Mouse (Mus musculus): ENCODE measurements at regions not wholly inside any gene's neighbourhood (a gene's known extent, or its start where the extent isn't known, plus 50 kb on each side); places are given as distances from the start of the nearest gene placed in this dataset.

DNA sequence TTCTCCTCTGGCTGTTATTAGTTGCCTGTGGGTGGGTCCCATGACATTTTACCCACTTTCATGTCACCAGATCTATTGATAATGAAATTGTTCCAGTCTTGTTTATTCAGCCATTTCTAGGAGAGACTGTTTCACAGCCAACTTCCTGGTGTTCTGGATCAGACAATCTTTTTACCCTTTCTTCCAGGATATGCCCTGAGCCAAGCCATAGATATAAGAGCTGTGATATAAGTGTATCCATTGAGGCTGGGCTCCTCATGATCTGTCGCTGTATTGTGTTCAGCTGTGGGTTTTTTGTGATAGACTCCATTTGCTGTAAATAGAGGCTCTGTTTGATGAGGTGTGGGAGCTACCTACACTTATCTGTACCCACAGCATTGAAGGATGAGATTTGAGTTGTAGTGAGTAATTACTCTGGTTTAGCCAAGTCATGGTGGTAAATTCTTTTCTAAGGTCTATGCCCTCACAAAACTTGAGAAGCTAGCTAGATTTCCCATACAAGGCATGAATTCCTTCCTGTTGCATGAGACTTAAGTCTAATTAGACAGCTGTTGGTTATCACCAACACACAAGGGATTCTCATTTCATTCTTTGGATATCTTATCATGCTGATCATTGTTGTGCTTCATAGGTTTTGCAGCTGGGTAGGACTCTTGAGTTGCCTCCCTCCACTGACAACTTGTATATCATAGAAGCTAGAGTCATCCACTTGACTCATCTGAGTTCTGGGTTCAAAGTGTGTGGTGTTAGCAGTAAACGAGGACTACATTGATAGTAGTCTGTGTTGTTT lies 203.9 kb upstream of the Ptger4 start:
- DNase-seq (ENCODE audit: low spot score), result no peak
- H3K27ac ChIP-seq (ENCODE audit: low read depth, low read length), result no peak overlapping the region
- no peak overlapping the region for H3K4me2 ChIP-seq (ENCODE audit: low read length)
- H3K9me3 ChIP-seq (replicated peaks; ENCODE audit: control insufficient read depth, low read length), result no peaks in the 10 kb centered on the region
- ATAC-seq, result no peak
- WGBS, result 91% methylated on average over 2 of the region's 2 CpGs
- H3K27me3 ChIP-seq (replicated peaks; ENCODE audit: control insufficient read depth, insufficient read depth, low read length), result no peaks in the 10 kb centered on the region
- H3K36me3 ChIP-seq (ENCODE audit: control insufficient read depth, insufficient read depth, low read length), result no peaks in the 10 kb centered on the region
- no peaks in the 10 kb centered on the region for H3K4me1 ChIP-seq (ENCODE audit: control insufficient read depth, insufficient read depth, low read length)
- no peak overlapping the region for H3K9ac ChIP-seq (ENCODE audit: low read length)
- H3K4me3 ChIP-seq (ENCODE audit: low read depth, low read length), result no peak overlapping the region

DNA sequence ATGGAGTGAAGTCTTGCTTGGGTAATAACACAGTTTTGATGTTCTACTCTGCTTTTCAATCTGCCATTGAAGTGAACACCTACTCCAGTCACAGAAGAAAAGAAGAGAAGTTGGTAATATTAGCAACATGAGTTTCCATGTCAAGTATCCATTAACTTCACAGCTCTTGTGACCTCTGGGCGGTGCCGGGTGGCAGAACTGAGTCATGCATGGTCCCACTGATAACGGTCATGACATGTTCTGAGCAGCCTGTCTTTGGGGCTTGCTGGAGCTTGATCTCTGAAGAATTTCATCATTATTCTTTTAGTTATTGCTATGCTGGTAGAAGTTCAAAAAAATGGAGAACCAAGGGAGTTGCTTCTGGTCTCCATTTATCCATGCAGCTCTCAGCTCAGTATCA lies 215.1 kb upstream of the Ptger4 start:
- Histone ChIP-seq H3K9me3 (replicated peaks; ENCODE audit: control insufficient read depth, low read length) (no peaks in the 10 kb centered on the region), H3K4me2 (ENCODE audit: low read length) (no peak overlapping the region), H3K9ac (ENCODE audit: low read length) (no peak overlapping the region), H3K36me3 (ENCODE audit: control insufficient read depth, insufficient read depth, low read length) (no peaks in the 10 kb centered on the region), H3K27me3 (replicated peaks; ENCODE audit: control insufficient read depth, insufficient read depth, low read length) (no peaks in the 10 kb centered on the region), H3K4me3 (ENCODE audit: low read depth, low read length) (no peak overlapping the region), H3K4me1 (ENCODE audit: control insufficient read depth, insufficient read depth, low read length) (no peaks in the 10 kb centered on the region), H3K27ac (ENCODE audit: low read depth, low read length) (no peak overlapping the region)
- DNase-seq (ENCODE audit: low spot score) (no peak), ATAC-seq (no peak)
- 97% methylated on average over 3 of the region's 3 CpGs for WGBS

DNA sequence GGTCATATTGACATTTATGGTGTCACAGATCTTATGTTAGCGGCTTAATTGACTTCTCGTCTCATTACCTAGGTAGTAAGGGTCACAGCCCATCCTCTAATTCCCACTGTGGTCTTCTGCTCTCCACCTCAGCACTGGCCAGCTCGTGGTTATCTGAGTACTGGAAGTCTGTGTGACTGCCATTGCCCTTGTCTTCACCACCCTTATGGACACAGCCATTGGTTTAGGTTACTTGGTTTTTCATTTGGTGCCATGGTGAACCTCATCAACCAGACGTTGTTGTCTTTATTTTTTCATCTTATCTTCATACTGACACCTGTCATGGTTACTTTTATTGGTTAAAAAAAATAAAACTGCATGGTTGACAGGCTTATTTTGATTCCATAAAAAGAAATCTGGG lies 215.6 kb upstream of the Ptger4 start:
- no peaks in the 10 kb centered on the region for H3K27me3 ChIP-seq (replicated peaks; ENCODE audit: control insufficient read depth, insufficient read depth, low read length)
- no peak overlapping the region for H3K27ac ChIP-seq (ENCODE audit: low read depth, low read length)
- ATAC-seq (no peak), DNase-seq (ENCODE audit: low spot score) (no peak)
- no peaks in the 10 kb centered on the region for H3K36me3 ChIP-seq (ENCODE audit: control insufficient read depth, insufficient read depth, low read length)
- H3K4me1 ChIP-seq (ENCODE audit: control insufficient read depth, insufficient read depth, low read length), result no peaks in the 10 kb centered on the region
- H3K9ac ChIP-seq (ENCODE audit: low read length), result no peak overlapping the region
- H3K4me2 ChIP-seq (ENCODE audit: low read length), result no peak overlapping the region
- H3K9me3 ChIP-seq (replicated peaks; ENCODE audit: control insufficient read depth, low read length), result no peaks in the 10 kb centered on the region
- 89% methylated on average over 4 of the region's 4 CpGs for WGBS
- H3K4me3 ChIP-seq (ENCODE audit: low read depth, low read length), result no peak overlapping the region

DNA sequence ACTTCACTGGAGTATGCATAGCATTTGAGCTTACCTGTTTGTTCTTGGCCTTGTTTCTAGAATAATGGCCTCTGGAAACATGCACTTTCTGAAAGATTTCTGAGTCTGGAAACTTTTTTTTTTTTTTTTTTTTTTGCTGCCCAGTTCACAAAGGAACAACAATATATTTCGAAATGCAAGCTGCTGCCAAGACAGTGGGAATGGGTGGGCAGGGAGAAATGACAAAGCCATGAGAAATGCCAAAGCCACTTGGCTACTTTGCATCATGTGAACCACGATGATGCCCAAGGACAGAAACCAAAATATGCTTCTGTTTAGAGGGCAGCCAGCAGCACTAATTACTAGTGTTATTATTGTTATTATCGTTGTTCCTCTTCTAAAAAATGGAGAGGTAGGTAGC lies 218.7 kb upstream of the Ptger4 start:
- no peak overlapping the region for H3K4me2 ChIP-seq (ENCODE audit: low read length)
- no peak overlapping the region for H3K27ac ChIP-seq (ENCODE audit: low read depth, low read length)
- WGBS, result 72% methylated on average over 3 of the region's 3 CpGs
- no peaks in the 10 kb centered on the region for H3K4me1 ChIP-seq (ENCODE audit: control insufficient read depth, insufficient read depth, low read length)
- no peaks in the 10 kb centered on the region for H3K36me3 ChIP-seq (ENCODE audit: control insufficient read depth, insufficient read depth, low read length)
- no peak overlapping the region for H3K4me3 ChIP-seq (ENCODE audit: low read depth, low read length)
- no peak for ATAC-seq
- no peaks in the 10 kb centered on the region for H3K27me3 ChIP-seq (replicated peaks; ENCODE audit: control insufficient read depth, insufficient read depth, low read length)
- no peak for DNase-seq (ENCODE audit: low spot score)
- H3K9me3 ChIP-seq (replicated peaks; ENCODE audit: control insufficient read depth, low read length), result no peaks in the 10 kb centered on the region
- H3K9ac ChIP-seq (ENCODE audit: low read length), result no peak overlapping the region

DNA sequence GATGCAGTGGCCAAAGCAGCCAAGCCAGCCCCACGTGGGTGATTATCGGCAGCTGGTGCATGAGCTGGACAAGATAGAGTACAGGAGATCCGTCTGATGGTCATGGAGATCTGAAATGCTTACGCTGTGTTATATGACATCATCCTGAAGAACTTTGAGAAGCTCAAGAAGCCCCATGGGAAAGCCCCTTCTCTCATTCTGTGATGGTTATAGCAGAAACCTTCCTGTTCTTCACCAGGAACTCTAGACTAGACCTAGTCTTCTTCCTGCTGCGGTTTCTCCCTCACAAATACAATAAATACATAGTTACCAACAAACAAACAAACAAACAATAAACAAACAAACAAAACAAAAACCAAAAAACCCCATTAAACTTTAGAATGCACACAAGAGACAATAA lies 220.7 kb upstream of the Ptger4 start:
- 95% methylated on average over 5 of the region's 5 CpGs for whole genome bisulfite sequencing
- Histone ChIP-seq H3K9me3 (replicated peaks; ENCODE audit: control insufficient read depth, low read length) (no peaks in the 10 kb centered on the region), H3K4me1 (ENCODE audit: control insufficient read depth, insufficient read depth, low read length) (no peaks in the 10 kb centered on the region), H3K9ac (ENCODE audit: low read length) (no peak overlapping the region), H3K4me3 (ENCODE audit: low read depth, low read length) (no peak overlapping the region), H3K36me3 (ENCODE audit: control insufficient read depth, insufficient read depth, low read length) (no peaks in the 10 kb centered on the region), H3K27me3 (replicated peaks; ENCODE audit: control insufficient read depth, insufficient read depth, low read length) (no peaks in the 10 kb centered on the region), H3K27ac (ENCODE audit: low read depth, low read length) (no peak overlapping the region), H3K4me2 (ENCODE audit: low read length) (no peak overlapping the region)
- ATAC-seq, result no peak
- no peak for DNase-seq (ENCODE audit: low spot score)

DNA sequence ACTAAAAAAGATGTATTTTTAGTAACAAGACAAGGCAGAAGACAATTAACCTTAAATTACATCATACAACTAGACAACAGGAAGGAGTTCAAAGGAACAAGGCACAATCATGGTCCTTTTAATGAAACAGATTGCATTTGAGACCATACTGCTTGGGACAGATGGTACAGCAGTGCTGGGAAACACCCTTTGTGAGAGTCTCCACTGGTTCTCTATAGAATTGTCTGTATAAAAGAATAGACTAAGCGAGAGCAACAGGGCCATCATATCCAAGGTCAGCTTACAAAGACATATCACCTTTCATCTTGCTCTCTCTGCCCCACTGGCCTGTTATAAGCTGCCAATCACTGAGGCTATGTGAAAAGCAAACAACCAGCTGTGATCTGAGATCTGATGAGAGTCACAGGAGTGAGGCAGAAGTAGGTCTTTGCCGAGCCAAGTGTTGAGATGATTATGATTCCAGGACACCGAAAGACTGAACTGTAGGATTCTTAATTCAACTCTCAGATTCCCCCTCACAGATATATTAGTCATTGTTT lies 224.6 kb upstream of the Ptger4 start:
- no peak overlapping the region for H3K4me3 ChIP-seq (ENCODE audit: low read depth, low read length)
- 69% methylated on average over 3 of the region's 3 CpGs for WGBS
- H3K27me3 ChIP-seq (replicated peaks; ENCODE audit: control insufficient read depth, insufficient read depth, low read length), result no peaks in the 10 kb centered on the region
- H3K36me3 ChIP-seq (ENCODE audit: control insufficient read depth, insufficient read depth, low read length), result no peaks in the 10 kb centered on the region
- no peak overlapping the region for H3K4me2 ChIP-seq (ENCODE audit: low read length)
- no peak overlapping the region for H3K9ac ChIP-seq (ENCODE audit: low read length)
- no peaks in the 10 kb centered on the region for H3K4me1 ChIP-seq (ENCODE audit: control insufficient read depth, insufficient read depth, low read length)
- no peaks in the 10 kb centered on the region for H3K9me3 ChIP-seq (replicated peaks; ENCODE audit: control insufficient read depth, low read length)
- peak; percentile 17 for DNase-seq (ENCODE audit: low spot score)
- H3K27ac ChIP-seq (ENCODE audit: low read depth, low read length), result no peak overlapping the region
- ATAC-seq, result peak; percentile 26; the same call in 1 of the 2 replicates

DNA sequence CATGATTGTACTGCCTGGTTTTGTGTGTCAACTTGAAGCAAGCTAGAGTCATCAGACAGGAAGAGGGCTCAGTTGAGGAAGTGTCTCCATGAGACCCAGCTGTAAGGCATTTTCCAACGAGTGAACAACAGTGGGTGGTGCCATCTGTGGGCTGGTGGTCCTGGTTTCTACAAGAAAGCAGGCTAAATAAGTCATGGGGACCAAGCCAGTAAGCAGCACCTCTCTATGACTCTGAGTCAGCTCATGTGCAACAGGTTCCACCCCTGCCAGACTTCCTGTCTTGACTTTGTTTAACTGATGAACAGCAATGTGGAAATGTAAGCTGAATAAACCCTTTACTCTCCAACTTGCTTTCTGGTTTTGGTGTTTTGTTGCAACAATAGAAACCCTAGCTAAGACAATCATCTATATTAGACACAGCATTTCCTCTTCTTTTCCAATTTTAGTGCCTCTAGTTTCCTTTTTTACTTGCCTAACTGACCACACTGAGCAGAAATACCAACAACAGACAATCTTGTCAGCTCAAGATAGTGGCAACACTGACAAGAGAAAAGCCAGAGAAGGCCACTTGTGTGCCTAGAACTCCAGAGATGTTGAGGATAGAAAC lies 231.5 kb upstream of the Ptger4 start:
- H3K27me3 ChIP-seq (replicated peaks; ENCODE audit: control insufficient read depth, insufficient read depth, low read length), result no peaks in the 10 kb centered on the region
- ATAC-seq (no peak), DNase-seq (ENCODE audit: low spot score) (no peak)
- H3K4me3 ChIP-seq (ENCODE audit: low read depth, low read length), result no peak overlapping the region
- H3K9me3 ChIP-seq (replicated peaks; ENCODE audit: control insufficient read depth, low read length), result no peaks in the 10 kb centered on the region
- H3K36me3 ChIP-seq (ENCODE audit: control insufficient read depth, insufficient read depth, low read length), result no peaks in the 10 kb centered on the region
- no peaks in the 10 kb centered on the region for H3K4me1 ChIP-seq (ENCODE audit: control insufficient read depth, insufficient read depth, low read length)
- 43% methylated on average over 1 of the region's 1 CpGs for WGBS
- no peak overlapping the region for H3K9ac ChIP-seq (ENCODE audit: low read length)
- H3K4me2 ChIP-seq (ENCODE audit: low read length), result no peak overlapping the region
- H3K27ac ChIP-seq (ENCODE audit: low read depth, low read length), result no peak overlapping the region

DNA sequence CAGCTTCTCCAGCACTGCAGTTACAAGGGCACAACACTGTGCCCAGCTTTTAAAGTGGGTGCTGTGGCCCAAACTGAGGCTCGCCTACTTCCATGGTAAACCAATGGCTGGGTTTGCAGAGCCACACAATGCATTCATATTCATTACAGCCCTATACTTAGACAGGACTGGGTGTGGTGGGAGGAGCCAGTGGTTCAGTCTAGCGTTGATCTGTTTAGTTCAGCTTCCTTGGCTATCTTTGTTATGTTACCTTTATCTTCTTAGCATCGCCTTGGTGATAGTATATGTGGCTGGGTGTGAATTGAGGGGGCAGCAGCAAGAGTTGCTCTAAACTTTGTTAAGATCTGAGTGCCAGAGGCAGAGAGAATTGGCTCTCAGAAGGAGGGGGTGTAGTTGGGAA lies 249.3 kb upstream of the Ptger4 start:
- no peak overlapping the region for H3K4me2 ChIP-seq (ENCODE audit: low read length)
- H3K9ac ChIP-seq (ENCODE audit: low read length), result no peak overlapping the region
- H3K27me3 ChIP-seq (replicated peaks; ENCODE audit: control insufficient read depth, insufficient read depth, low read length), result no peaks in the 10 kb centered on the region
- 72% methylated on average over 3 of the region's 3 CpGs for WGBS
- no peaks in the 10 kb centered on the region for H3K36me3 ChIP-seq (ENCODE audit: control insufficient read depth, insufficient read depth, low read length)
- ATAC-seq, result no peak
- no peak overlapping the region for H3K27ac ChIP-seq (ENCODE audit: low read depth, low read length)
- no peaks in the 10 kb centered on the region for H3K4me1 ChIP-seq (ENCODE audit: control insufficient read depth, insufficient read depth, low read length)
- H3K9me3 ChIP-seq (replicated peaks; ENCODE audit: control insufficient read depth, low read length), result no peaks in the 10 kb centered on the region
- DNase-seq (ENCODE audit: low spot score), result no peak
- no peak overlapping the region for H3K4me3 ChIP-seq (ENCODE audit: low read depth, low read length)

DNA sequence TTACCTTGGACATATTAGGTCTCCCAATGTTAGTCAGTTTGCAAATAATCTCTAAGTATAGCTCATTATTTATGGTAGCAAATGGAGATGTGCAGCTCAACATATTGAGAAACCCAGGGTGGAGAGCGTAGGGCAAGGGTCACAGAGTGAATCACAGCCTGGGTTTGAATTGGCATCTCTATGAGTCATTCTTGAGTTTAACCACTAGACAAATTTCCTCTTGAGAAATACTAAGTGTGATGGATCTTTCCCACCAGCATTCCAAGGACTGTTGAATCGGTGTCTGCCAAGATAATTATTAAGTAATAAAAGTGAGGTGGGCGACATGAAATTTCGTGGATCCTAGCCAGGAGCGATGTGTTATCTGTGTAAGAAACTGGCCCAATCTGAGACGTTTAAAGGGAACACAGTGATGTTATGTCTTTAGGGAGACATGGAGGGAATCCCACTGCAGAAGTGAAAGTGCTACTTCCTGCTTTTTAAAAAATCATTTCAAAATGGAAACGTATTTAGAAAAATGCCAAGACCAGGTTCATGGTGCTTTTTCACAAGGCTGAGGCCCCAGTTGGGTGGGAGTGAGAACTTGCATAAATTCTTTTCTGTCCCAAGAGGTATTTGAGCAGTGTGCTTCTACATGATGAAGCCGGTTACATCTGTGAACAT lies 251.3 kb upstream of the Ptger4 start:
- Histone ChIP-seq H3K4me3 (ENCODE audit: low read depth, low read length) (no peak overlapping the region), H3K9ac (ENCODE audit: low read length) (no peak overlapping the region), H3K27me3 (replicated peaks; ENCODE audit: control insufficient read depth, insufficient read depth, low read length) (no peaks in the 10 kb centered on the region), H3K9me3 (replicated peaks; ENCODE audit: control insufficient read depth, low read length) (no peaks in the 10 kb centered on the region), H3K27ac (ENCODE audit: low read depth, low read length) (no peak overlapping the region), H3K4me2 (ENCODE audit: low read length) (no peak overlapping the region), H3K36me3 (ENCODE audit: control insufficient read depth, insufficient read depth, low read length) (no peaks in the 10 kb centered on the region), H3K4me1 (ENCODE audit: control insufficient read depth, insufficient read depth, low read length) (no peaks in the 10 kb centered on the region)
- DNase-seq (ENCODE audit: low spot score), result no peak
- ATAC-seq, result no peak
- WGBS, result 93% methylated on average over 8 of the region's 8 CpGs

Data from forebrain, embryonic 14.5 days (tissue).